Mouse (Mus musculus) frontal cortex, postnatal 36 days (tissue): ENCODE results near the gene Cyth3.

Experiments used
- DNase-seq, 2 experiments: peaks; one replicate each; pipeline ENCODE4 v3.0.0; 2022; ENCODE audit warnings: low spot score in 2 of 2

The Cyth3 gene

GRCm38 (mm10) chr5:143616116-143616515 lies 6.1 kb upstream of the Cyth3 start:
- DNase-seq, result no peak

- DNase-seq, result no peak
Measured at GRCm38 (mm10) chr5:143616657-143617329, 5.5 kb upstream of the Cyth3 start.

- DNase-seq, result no peak
Measured at GRCm38 (mm10) chr5:143617487-143618209, 4.6 kb upstream of the Cyth3 start.

- no peak for DNase-seq
Measured at GRCm38 (mm10) chr5:143618585-143618984, 3.7 kb upstream of the Cyth3 start.

- no peak for DNase-seq
Measured at GRCm38 (mm10) chr5:143620196-143620595, 2.1 kb upstream of the Cyth3 start.

GRCm38 (mm10) chr5:143620941-143621340 lies 1.3 kb upstream of the Cyth3 start:
- DNase-seq, result no peak

- DNase-seq, result no peak
Measured at GRCm38 (mm10) chr5:143622623-143623150, 440 bp downstream of the Cyth3 start.

GRCm38 (mm10) chr5:143623356-143624295 lies 1.4 kb downstream of the Cyth3 start:
- peak; percentile 49 to 56 for DNase-seq

- no peak for DNase-seq
Measured at GRCm38 (mm10) chr5:143624449-143624848, 2.2 kb downstream of the Cyth3 start.

- DNase-seq, result no peak
Measured at GRCm38 (mm10) chr5:143625497-143625896, 3.2 kb downstream of the Cyth3 start.

GRCm38 (mm10) chr5:143625940-143626588 lies 3.8 kb downstream of the Cyth3 start:
- DNase-seq, result no peak

- DNase-seq, result no peak
Measured at GRCm38 (mm10) chr5:143627507-143627906, 5.3 kb downstream of the Cyth3 start.

GRCm38 (mm10) chr5:143627926-143628325 lies 5.7 kb downstream of the Cyth3 start:
- DNase-seq, result no peak

- no peak for DNase-seq
Measured at GRCm38 (mm10) chr5:143629686-143630085, 7.4 kb downstream of the Cyth3 start.

GRCm38 (mm10) chr5:143630214-143630613 lies 8.0 kb downstream of the Cyth3 start:
- no peak for DNase-seq

GRCm38 (mm10) chr5:143630738-143631137 lies 8.5 kb downstream of the Cyth3 start:
- DNase-seq, result no peak

- no peak for DNase-seq
Measured at GRCm38 (mm10) chr5:143631559-143631958, 9.3 kb downstream of the Cyth3 start.

- no peak for DNase-seq
Measured at GRCm38 (mm10) chr5:143632674-143633557, 10.7 kb downstream of the Cyth3 start.

- no peak for DNase-seq
Measured at GRCm38 (mm10) chr5:143633558-143633871, 11.3 kb downstream of the Cyth3 start.

- DNase-seq, result no peak
Measured at GRCm38 (mm10) chr5:143633877-143634276, 11.6 kb downstream of the Cyth3 start.
